Mouse (Mus musculus) adrenal gland, adult 18-20 months (tissue): ENCODE results near the gene Olfr465-ps1. TPM values are rescaled to one million over a fixed set of nuclear protein-coding genes. Genes with fewer than 3 reads are reported as not detected.

Source experiments
- DNase-seq, 2 experiments: peaks; one replicate each; pipeline ENCODE4 v3.0.0; 2021 to 2022; ENCODE audit warnings: low spot score in 2 of 2
- long read RNA-seq, 2 experiments: library from polyadenylated mRNA; stranded (forward); transcript quantifications; one replicate each; pipeline ENCODE4 v2.0.0; 2021
- total RNA-seq, 2 experiments: library from RNA; stranded (reverse); gene quantifications; 1 replicate in 1 of 2; 2 replicates in 1 of 2; pipeline ENCODE4 v1.2.3; 2021

Olfr465-ps1 gene
- total RNA-seq = not detected
- long read RNA-seq, experiment 1 = 0 reads
- long read RNA-seq, experiment 2 = 0 reads

GRCm38 (mm10) chr13:65137789-65138188 lies at the start of gene Olfr465-ps1:
Gene Olfr465-ps1 (plus strand): TSS chr13:65138089.
- DNase-seq = no peak

- no peak for DNase-seq
Measured at GRCm38 (mm10) chr13:65095923-65096322, 42.0 kb upstream of the Olfr465-ps1 start.

GRCm38 (mm10) chr13:65097018-65097417 lies 40.9 kb upstream of the Olfr465-ps1 start:
- DNase-seq = no peak

- no peak for DNase-seq
Measured at GRCm38 (mm10) chr13:65100678-65101077, 37.2 kb upstream of the Olfr465-ps1 start.

- no peak for DNase-seq
Measured at GRCm38 (mm10) chr13:65101232-65101631, 36.7 kb upstream of the Olfr465-ps1 start.

- DNase-seq = peak in 1 of 2 experiments; percentile 6
Measured at GRCm38 (mm10) chr13:65111961-65112360, 25.9 kb upstream of the Olfr465-ps1 start.

GRCm38 (mm10) chr13:65112459-65113110 lies 25.3 kb upstream of the Olfr465-ps1 start, which contains the start of gene Mfsd14b:
Gene Mfsd14b (minus strand): TSS chr13:65112975.
- peak; percentile 83 to 88 for DNase-seq

- DNase-seq = no peak
Measured at GRCm38 (mm10) chr13:65113239-65113638, 24.6 kb upstream of the Olfr465-ps1 start.

GRCm38 (mm10) chr13:65120984-65121383 lies 16.9 kb upstream of the Olfr465-ps1 start:
- no peak for DNase-seq

GRCm38 (mm10) chr13:65122111-65122510 lies 15.8 kb upstream of the Olfr465-ps1 start:
- no peak for DNase-seq

- DNase-seq = no peak
Measured at GRCm38 (mm10) chr13:65127063-65127847, 10.6 kb upstream of the Olfr465-ps1 start.

GRCm38 (mm10) chr13:65149940-65150339 lies 12.1 kb downstream of the Olfr465-ps1 start, which contains the start of gene Olfr466:
Gene Olfr466 (plus strand): TSS chr13:65150240.
- DNase-seq = no peak

- DNase-seq = no peak
Measured at GRCm38 (mm10) chr13:65174102-65174501, 36.2 kb downstream of the Olfr465-ps1 start.

- peak; percentile 27 to 38 for DNase-seq
Measured at GRCm38 (mm10) chr13:65175734-65176471, 38.0 kb downstream of the Olfr465-ps1 start.

- no peak for DNase-seq
Measured at GRCm38 (mm10) chr13:65176472-65177091, 38.7 kb downstream of the Olfr465-ps1 start.

Other genes with a start within 250 kb of the Olfr465-ps1 start
- under 1 TPM in 1 of 2 experiments, not detected in 1; 0.29 TPM for gene Cntnap3, start 234.1 kb upstream of the Olfr465-ps1 start, total RNA-seq
- not detected for gene Spata31, start 220.7 kb upstream of the Olfr465-ps1 start, total RNA-seq
- gene Spata31d1c, start 105.0 kb upstream of the Olfr465-ps1 start, total RNA-seq = not detected
- not detected for gene Prss47, start 85.3 kb upstream of the Olfr465-ps1 start, total RNA-seq
- 10 to 100 TPM; 33.9 to 46.3 TPM for gene Mfsd14b, start 25.1 kb upstream of the Olfr465-ps1 start, total RNA-seq
- not detected for gene Olfr466, start 12.2 kb downstream of the Olfr465-ps1 start, total RNA-seq
- gene Nlrp4f, start 67.9 kb downstream of the Olfr465-ps1 start, total RNA-seq = under 1 TPM in 1 of 2 experiments, not detected in 1; 0.20 TPM
- not detected for gene Gm10775, start 121.5 kb downstream of the Olfr465-ps1 start, total RNA-seq
- 10 to 100 TPM; 21.8 to 23.9 TPM for gene Zfp369, start 140.7 kb downstream of the Olfr465-ps1 start, total RNA-seq